Mouse (Mus musculus) left cerebral cortex, postnatal 4 days (tissue): ENCODE data around the gene Irf7. TPM values are rescaled to one million over a fixed set of nuclear protein-coding genes. Genes with fewer than 3 reads are reported as not detected.

Experiments used
- microRNA-seq: library from miRNA; unstranded; fragments of <30 nt; microRNA quantifications from one replicate; pipeline ENCODE4 v1.2.0, GENCODE M21; 2022
- total RNA-seq, 2 experiments: library from RNA; stranded (reverse); gene quantifications; 2 replicates each; pipeline ENCODE4 v1.2.3; 2021

Irf7 gene
- total RNA-seq, 2 experiments from 2014 or later: 0.28 to 1.1 TPM

Small RNAs within 50 kb of the gene (microRNA-seq; reads per million reads assigned to microRNA genes)
- 251 reads per million, percentile 60 among the genes with 10 or more reads in this experiment for gene Mir210

Other genes with a start within 250 kb of the Irf7 start
- gene Ifitm6, start 248.6 kb downstream of the Irf7 start, total RNA-seq: not detected
- not detected for gene Gm17387, start 237.3 kb downstream of the Irf7 start, total RNA-seq
- 100 to 1,000 TPM; 132 to 150 TPM for gene B4galnt4, start 205.4 kb downstream of the Irf7 start, total RNA-seq
- gene Pkp3, start 188.3 kb downstream of the Irf7 start, total RNA-seq: not detected
- 1 to 10 TPM; 2.8 to 2.9 TPM for gene Sigirr, start 165.9 kb downstream of the Irf7 start, total RNA-seq
- not detected for gene Ano9, start 148.7 kb downstream of the Irf7 start, total RNA-seq
- gene Ptdss2, start 144.1 kb downstream of the Irf7 start, total RNA-seq: 10 to 100 TPM; 50.1 to 53.9 TPM
- gene Rnh1, start 93.6 kb downstream of the Irf7 start, total RNA-seq: 10 to 100 TPM; 20.1 to 25.3 TPM
- gene Hras, start 72.5 kb downstream of the Irf7 start, total RNA-seq: 100 to 1,000 TPM; 194 to 211 TPM
- 1 to 10 TPM; 6.2 to 7.4 TPM for gene Lrrc56, start 72.3 kb downstream of the Irf7 start, total RNA-seq
- under 1 TPM in 1 of 2 experiments, not detected in 1; 0.18 TPM for gene Lmntd2, start 52.4 kb downstream of the Irf7 start, total RNA-seq
- 1 to 10 TPM; 3.8 to 4.7 TPM for gene Rassf7, start 50.6 kb downstream of the Irf7 start, total RNA-seq
- 10 to 100 TPM; 81.2 to 89.1 TPM for gene Phrf1, start 37.7 kb downstream of the Irf7 start, total RNA-seq
- not detected for gene Cdhr5, start 10.3 kb upstream of the Irf7 start, total RNA-seq
- under 1 TPM; 0.62 to 0.86 TPM for gene Sct, start 12.7 kb upstream of the Irf7 start, total RNA-seq
- gene Drd4, start 25.5 kb upstream of the Irf7 start, total RNA-seq: under 1 TPM; 0.48 to 0.54 TPM
- gene Deaf1, start 61.2 kb upstream of the Irf7 start, total RNA-seq: 100 to 1,000 TPM; 246 to 267 TPM
- gene Tmem80, start 61.3 kb upstream of the Irf7 start, total RNA-seq: 10 to 100 TPM; 21.1 to 21.9 TPM
- gene Eps8l2, start 72.4 kb upstream of the Irf7 start, total RNA-seq: under 1 TPM; 0.86 to 0.97 TPM
- gene Taldo1, start 125.7 kb upstream of the Irf7 start, total RNA-seq: 100 to 1,000 TPM; 146 to 152 TPM
- 10 to 100 TPM; 43.1 to 44.6 TPM for gene Gatd1, start 147.7 kb upstream of the Irf7 start, total RNA-seq
- 100 to 1,000 TPM; 111 to 122 TPM for gene Cend1, start 163.0 kb upstream of the Irf7 start, total RNA-seq
- 100 to 1,000 TPM; 196 to 217 TPM for gene Slc25a22, start 171.4 kb upstream of the Irf7 start, total RNA-seq
- 1 to 10 TPM; 5.5 to 6.6 TPM for gene Pidd1, start 177.5 kb upstream of the Irf7 start, total RNA-seq
- 100 to 1,000 TPM; 894 to 998 TPM for gene Rplp2, start 180.9 kb upstream of the Irf7 start, total RNA-seq
- gene Pnpla2, start 188.7 kb upstream of the Irf7 start, total RNA-seq: 10 to 100 TPM; 13.9 to 16.0 TPM
- gene Cracr2b, start 194.6 kb upstream of the Irf7 start, total RNA-seq: 1 to 10 TPM; 4.4 to 4.9 TPM
- gene Cd151, start 200.9 kb upstream of the Irf7 start, total RNA-seq: 10 to 100 TPM; 46.7 to 50.6 TPM
- 10 to 100 TPM; 38.5 to 40.1 TPM for gene Polr2l, start 208.7 kb upstream of the Irf7 start, total RNA-seq
- gene Tspan4, start 208.8 kb upstream of the Irf7 start, total RNA-seq: 10 to 100 TPM; 33.5 to 35.9 TPM